8 mouse cellular contexts compared by ENCODE assay signal in genomic region chr13:21940213-21940612, GRCm38 (mm10). TPM values are rescaled to one million over a fixed set of nuclear protein-coding genes. Genes with fewer than 3 reads are reported as not detected.
DNase-seq lines count a peak whose midpoint lies in the region; ATAC-seq and TF ChIP-seq lines count a peak whose summit lies in the region.

No protein-coding gene starts in this region.

- peak overlapping the region; percentile 57 for H3K4me2 ChIP-seq in forebrain, embryonic 12.5 days
- H3K4me2 ChIP-seq in heart, postnatal 0 days (ENCODE audit: low read depth, low read length) = peak overlapping the region; percentile 67
- peak overlapping the region; percentile 82 for H3K4me2 ChIP-seq in liver, embryonic 14.5 days (ENCODE audit: low read depth)
- H3K4me2 ChIP-seq in stomach, embryonic 15.5 days = peak overlapping the region; percentile 62

- H3K36me3 ChIP-seq in E14TG2a.4 (ENCODE audit: insufficient read depth, low read length) = no peaks in the 10 kb centered on the region
- no peaks in the 10 kb centered on the region for H3K36me3 ChIP-seq in forebrain, embryonic 12.5 days (replicated peaks)
- H3K36me3 ChIP-seq in heart, postnatal 0 days (replicated peaks; ENCODE audit: control insufficient read depth, insufficient read depth, low read length) = no peaks in the 10 kb centered on the region
- H3K36me3 ChIP-seq in liver, embryonic 14.5 days (replicated peaks; ENCODE audit: control insufficient read depth, insufficient read depth, low read depth) = no peaks in the 10 kb centered on the region
- no peaks in the 10 kb centered on the region for H3K36me3 ChIP-seq in stomach, embryonic 15.5 days

- no peaks in the 10 kb centered on the region for H3K9me3 ChIP-seq in E14TG2a.4 (ENCODE audit: low read length)
- no peaks in the 10 kb centered on the region for H3K9me3 ChIP-seq in forebrain, embryonic 12.5 days
- H3K9me3 ChIP-seq in heart, postnatal 0 days (replicated peaks; ENCODE audit: control insufficient read depth, low read length) = no peaks in the 10 kb centered on the region
- no peaks in the 10 kb centered on the region for H3K9me3 ChIP-seq in liver, embryonic 14.5 days (ENCODE audit: control insufficient read depth, low read length)
- H3K9me3 ChIP-seq in stomach, embryonic 15.5 days = no peaks in the 10 kb centered on the region

- H3K4me3 ChIP-seq in E14TG2a.4 (replicated peaks; ENCODE audit: low read length) = peak overlapping the region; percentile 83
- H3K4me3 ChIP-seq in forebrain, embryonic 12.5 days (replicated peaks) = peak overlapping the region; percentile 45
- peak overlapping the region; percentile 63 for H3K4me3 ChIP-seq in heart, postnatal 0 days (ENCODE audit: low read depth, low read length)
- H3K4me3 ChIP-seq in liver, embryonic 14.5 days (ENCODE audit: insufficient read depth in 1 of 2, low read depth in 2 of 2, low read length in 2 of 2) = peak overlapping the region; percentile 61 to 64
- H3K4me3 ChIP-seq in stomach, embryonic 15.5 days (replicated peaks) = peak overlapping the region; percentile 53

- H3K9ac ChIP-seq in forebrain, embryonic 12.5 days = 0 out of 2 replicates have a peak overlapping the region, but pooled peaks have one; percentile 29
- H3K9ac ChIP-seq in heart, postnatal 0 days (replicated peaks; ENCODE audit: low read depth, low read length) = peak overlapping the region; percentile 52; the same call in 1 of the 2 replicates
- peak overlapping the region; percentile 64 for H3K9ac ChIP-seq in liver, embryonic 14.5 days (replicated peaks)
- peak overlapping the region; percentile 44; the same call in 1 of the 2 replicates for H3K9ac ChIP-seq in stomach, embryonic 15.5 days

- no peak for TF ChIP-seq CTCF in E14TG2a.4 (conservative IDR thresholded peaks at IDR 0.05; ENCODE audit: low read length)
- no peak for TF ChIP-seq CTCF in heart, postnatal 0 days (IDR thresholded peaks at IDR 0.05; ENCODE audit: low read depth)
- TF ChIP-seq CTCF in liver, embryonic 14.5 days (IDR thresholded peaks at IDR 0.05; ENCODE audit: low read depth) = no peak

- H3K27ac ChIP-seq in forebrain, embryonic 12.5 days = no peak overlapping the region
- H3K27ac ChIP-seq in heart, postnatal 0 days (ENCODE audit: low read depth) = peak overlapping the region; percentile 51; the same call in 1 of the 2 replicates
- no peak overlapping the region for H3K27ac ChIP-seq in liver, embryonic 14.5 days
- H3K27ac ChIP-seq in stomach, embryonic 15.5 days = peak overlapping the region; percentile 74

- WGBS in forebrain, embryonic 12.5 days = under 1% methylated on average over 19 of the region's 19 CpGs
- WGBS in heart, postnatal 0 days = under 1% methylated on average over 19 of the region's 19 CpGs
- WGBS in liver, embryonic 14.5 days (ENCODE audit: insufficient replicate concordance) = under 1% methylated on average over 19 of the region's 19 CpGs
- under 1% methylated on average over 19 of the region's 19 CpGs for WGBS in stomach, embryonic 15.5 days

- TF ChIP-seq EP300 in heart, postnatal 0 days (IDR thresholded peaks at IDR 0.05; ENCODE audit: low read depth) = no peak
- TF ChIP-seq EP300 in liver, embryonic 14.5 days (IDR thresholded peaks at IDR 0.05; ENCODE audit: low read depth) = 0 out of 2 replicates have a peak, but pooled peaks have one; percentile 5

- H3K27me3 ChIP-seq in E14TG2a.4 (ENCODE audit: insufficient read depth, low read length) = no peaks in the 10 kb centered on the region
- H3K27me3 ChIP-seq in forebrain, embryonic 12.5 days = 0 out of 2 replicates have a peak, but pooled peaks cover 6% of the 10 kb centered on the region
- H3K27me3 ChIP-seq in heart, postnatal 0 days (ENCODE audit: control insufficient read depth, insufficient read depth, low read length) = no peaks in the 10 kb centered on the region
- no peaks in the 10 kb centered on the region for H3K27me3 ChIP-seq in liver, embryonic 14.5 days (ENCODE audit: control insufficient read depth, insufficient read depth, low read length)
- H3K27me3 ChIP-seq in stomach, embryonic 15.5 days (replicated peaks) = no peaks in the 10 kb centered on the region

- H3K4me1 ChIP-seq in E14TG2a.4 (replicated peaks; ENCODE audit: low read depth, low read length) = peaks cover 34% of the 10 kb centered on the region
- H3K4me1 ChIP-seq in forebrain, embryonic 12.5 days = peaks cover 6% of the 10 kb centered on the region
- H3K4me1 ChIP-seq in heart, postnatal 0 days (ENCODE audit: control insufficient read depth, insufficient read depth) = 0 out of 2 replicates have a peak, but pooled peaks cover 3% of the 10 kb centered on the region
- H3K4me1 ChIP-seq in liver, embryonic 14.5 days (replicated peaks; ENCODE audit: control insufficient read depth in 2 of 2, insufficient read depth in 2 of 2, low read length in 1 of 2) = peaks cover 6 to 18% of the 10 kb centered on the region in 2 experiments
- no peaks in the 10 kb centered on the region for H3K4me1 ChIP-seq in stomach, embryonic 15.5 days

- peak; percentile 98 for DNase-seq in c-Kit-positive CD71-positive TER-119-positive erythroid progenitor cells, embryonic 14.5 days (ENCODE audit: low spot score)
- peak; percentile 82 for DNase-seq in heart, postnatal 0 days (ENCODE audit: low spot score)
- peak; percentile 90 to 92 for DNase-seq in kidney, postnatal 36 days
- DNase-seq in liver, embryonic 14.5 days (ENCODE audit: low read depth in 3 of 3, low spot score in 3 of 3) = peak; percentile 81 to 92 (median 83)
- DNase-seq in neural tube, embryonic 10.5 days (ENCODE audit: extremely low spot score, low spot score) = peak; percentile 93

- peak; percentile 83 for ATAC-seq in forebrain, embryonic 12.5 days (ENCODE audit: low FRiP score)
- ATAC-seq in heart, postnatal 0 days (ENCODE audit: insufficient read depth, low read depth) = peak; percentile 79
- peak; percentile 69 for ATAC-seq in liver, embryonic 14.5 days (ENCODE audit: insufficient read depth)
- ATAC-seq in stomach, embryonic 15.5 days (ENCODE audit: insufficient read depth, low FRiP score, low read depth) = peak; percentile 85

RNA-seq across cellular contexts. Expression of gene Zfp184, which starts 4.7 kb away (rescaled TPM):
- 24.5 and 26.7 TPM in 2 replicates for polyA plus RNA-seq in forebrain, embryonic 12.5 days (2016; fragmentation: Nextera tagmentation; extraction: Ambion mirVana)
- total RNA-seq in heart, postnatal 0 days (2014; rRNA removed; ENCODE audit: low replicate concordance) = 1.1 and 1.7 TPM in 2 replicates
- 2.1 and 2.6 TPM in 2 replicates for polyA plus RNA-seq in heart, postnatal 0 days (2015; fragmentation: Nextera tagmentation; extraction: Ambion mirVana)
- polyA plus RNA-seq in liver, embryonic 14.5 days (2012; rRNA removed) = 0.30 and 0.41 TPM in 2 replicates
- polyA plus RNA-seq in liver, embryonic 14.5 days (2014; fragmentation: Nextera tagmentation; extraction: Ambion mirVana) = 0.50 and 0.82 TPM in 2 replicates
- polyA plus RNA-seq in stomach, embryonic 15.5 days (2015; fragmentation: Nextera tagmentation; extraction: Ambion mirVana) = 7.8 and 8.5 TPM in 2 replicates

RNA-seq across cellular contexts. Expression of gene Pom121l2, which starts 40.8 kb away (rescaled TPM):
- polyA plus RNA-seq in forebrain, embryonic 12.5 days (2016; fragmentation: Nextera tagmentation; extraction: Ambion mirVana) = 0.13 TPM in 1 of 2 replicates, not detected in the other
- total RNA-seq in heart, postnatal 0 days (2014; rRNA removed; ENCODE audit: low replicate concordance) = not detected in 2 replicates
- not detected in 2 replicates for polyA plus RNA-seq in heart, postnatal 0 days (2015; fragmentation: Nextera tagmentation; extraction: Ambion mirVana)
- polyA plus RNA-seq in liver, embryonic 14.5 days (2012; rRNA removed) = not detected in 2 replicates
- polyA plus RNA-seq in liver, embryonic 14.5 days (2014; fragmentation: Nextera tagmentation; extraction: Ambion mirVana) = not detected in 2 replicates
- 0.09 and 0.12 TPM in 2 replicates for polyA plus RNA-seq in stomach, embryonic 15.5 days (2015; fragmentation: Nextera tagmentation; extraction: Ambion mirVana)

Comparison
In these comparisons a context has a peak if more than half of its experiments do, and no peak if none do; other contexts are left out.
1. H3K27ac ChIP-seq: peak in heart, postnatal 0 days (single experiment) and stomach, embryonic 15.5 days (single experiment); none in forebrain, embryonic 12.5 days (single experiment) and liver, embryonic 14.5 days (single experiment).
2. Peak in every context shown above with its lines, with median percentiles within 50 percentile points of each other: H3K4me3 ChIP-seq, DNase-seq, ATAC-seq, H3K4me2 ChIP-seq and H3K9ac ChIP-seq.